Mouse (Mus musculus) neural tube, embryonic 13.5 days (tissue): ENCODE data around the gene Aox2. TPM values are rescaled to one million over a fixed set of nuclear protein-coding genes. Genes with fewer than 3 reads are reported as not detected.

Experiments
- ATAC-seq: fragments of 200-750 bp; cut with Nextera tagmentation; 2 replicates; pipeline ENCODE4 v1.8.0; 2017; ENCODE audit warnings: low read depth, mild to moderate bottlenecking, moderate TSS enrichment, moderate library complexity
- H3K27ac ChIP-seq: fragments of 300-500 bp; sonication (generic); replicated peaks from 2 replicates; pipeline ENCODE4 v1.5.1; 2015; ENCODE audit warnings: moderate library complexity, mild to moderate bottlenecking, inconsistent platforms
- H3K27me3 ChIP-seq: fragments of 300-500 bp; sonication (generic); 2 replicates; pipeline ENCODE4 v1.6.1; 2015; ENCODE audit warnings: mild to moderate bottlenecking, inconsistent platforms
- H3K36me3 ChIP-seq: fragments of 300-500 bp; sonication (generic); 2 replicates; pipeline ENCODE4 v1.6.1; 2015; ENCODE audit warnings: mild to moderate bottlenecking, inconsistent platforms
- H3K4me1 ChIP-seq: fragments of 300-500 bp; sonication (generic); replicated peaks from 2 replicates; pipeline ENCODE4 v1.6.1; 2015; ENCODE audit warnings: inconsistent platforms
- H3K4me2 ChIP-seq: fragments of 300-500 bp; sonication (generic); 2 replicates; pipeline ENCODE4 v1.6.1; 2015; ENCODE audit warnings: inconsistent platforms, mild to moderate bottlenecking, moderate library complexity
- H3K4me3 ChIP-seq: fragments of 300-500 bp; sonication (generic); 2 replicates; pipeline ENCODE4 v1.5.1; 2015; ENCODE audit warnings: mild to moderate bottlenecking, inconsistent platforms
- H3K9ac ChIP-seq: fragments of 300-500 bp; sonication (generic); 2 replicates; pipeline ENCODE4 v1.6.1; 2015; ENCODE audit warnings: moderate library complexity, mild to moderate bottlenecking, inconsistent platforms
- H3K9me3 ChIP-seq: fragments of 300-500 bp; sonication (generic); 2 replicates; pipeline ENCODE4 v1.6.1; 2016; ENCODE audit warnings: inconsistent platforms
- WGBS: fragments of 180-500 bp; shearing (Covaris S2); methylation state at CpG from one replicate; pipeline ENCODE4 v1.1.7; 2015; 5-methylcytosine and 5-hydroxymethylcytosine counted together
- polyA plus RNA-seq: library from polyadenylated mRNA; unstranded; fragments of >200 nt; fragmentation: Nextera tagmentation; extraction: Ambion mirVana; gene quantifications from 2 replicates; pipeline ENCODE4 v1.2.1, GENCODE M21; 2015

Aox2 gene
- polyA plus RNA-seq, 1 experiment from 2014 or later, result 0.03 TPM

- H3K27me3 ChIP-seq, result no peaks in the 10 kb centered on the region
- ATAC-seq, result no peak
- no peaks in the 10 kb centered on the region for H3K36me3 ChIP-seq
- H3K9me3 ChIP-seq, result no peaks in the 10 kb centered on the region
- H3K4me1 ChIP-seq, result no peaks in the 10 kb centered on the region
- no peak overlapping the region for H3K4me3 ChIP-seq
- WGBS, result 70% methylated on average over 13 of the region's 13 CpGs
- no peak overlapping the region for H3K27ac ChIP-seq
- H3K9ac ChIP-seq, result no peak overlapping the region
- no peak overlapping the region for H3K4me2 ChIP-seq
Measured at GRCm38 (mm10) chr1:58291394-58292300, 13.5 kb downstream of the Aox2 start.

GRCm38 (mm10) chr1:58294730-58295129 is 16.6 kb downstream of the Aox2 start:
- Histone ChIP-seq H3K4me3 (no peak overlapping the region), H3K9me3 (no peaks in the 10 kb centered on the region), H3K27ac (no peak overlapping the region), H3K27me3 (no peaks in the 10 kb centered on the region), H3K4me2 (no peak overlapping the region), H3K36me3 (no peaks in the 10 kb centered on the region), H3K9ac (no peak overlapping the region), H3K4me1 (no peaks in the 10 kb centered on the region)
- no peak for ATAC-seq
- WGBS, result 90% methylated on average over 5 of the region's 5 CpGs

GRCm38 (mm10) chr1:58296278-58296677 is 18.2 kb downstream of the Aox2 start:
- Histone ChIP-seq H3K27ac (no peak overlapping the region), H3K9me3 (no peaks in the 10 kb centered on the region), H3K36me3 (no peaks in the 10 kb centered on the region), H3K4me3 (no peak overlapping the region), H3K9ac (no peak overlapping the region), H3K4me1 (no peaks in the 10 kb centered on the region), H3K4me2 (no peak overlapping the region), H3K27me3 (no peaks in the 10 kb centered on the region)
- 4% methylated on average over 7 of the region's 7 CpGs for WGBS
- peak; percentile 85 for ATAC-seq

GRCm38 (mm10) chr1:58296821-58297220 is 18.7 kb downstream of the Aox2 start:
- 47% methylated on average over 4 of the region's 4 CpGs for WGBS
- ATAC-seq, result no peak
- no peak overlapping the region for H3K4me3 ChIP-seq
- H3K4me2 ChIP-seq, result no peak overlapping the region
- no peaks in the 10 kb centered on the region for H3K4me1 ChIP-seq
- H3K27ac ChIP-seq, result no peak overlapping the region
- H3K9me3 ChIP-seq, result no peaks in the 10 kb centered on the region
- H3K36me3 ChIP-seq, result no peaks in the 10 kb centered on the region
- no peak overlapping the region for H3K9ac ChIP-seq
- H3K27me3 ChIP-seq, result no peaks in the 10 kb centered on the region

- Histone ChIP-seq H3K9ac (no peak overlapping the region), H3K27ac (no peak overlapping the region), H3K4me3 (no peak overlapping the region), H3K9me3 (no peaks in the 10 kb centered on the region), H3K36me3 (no peaks in the 10 kb centered on the region), H3K4me1 (no peaks in the 10 kb centered on the region), H3K4me2 (no peak overlapping the region), H3K27me3 (no peaks in the 10 kb centered on the region)
- 77% methylated on average over 6 of the region's 6 CpGs for WGBS
- no peak for ATAC-seq
Measured at GRCm38 (mm10) chr1:58298347-58298746, 20.2 kb downstream of the Aox2 start.

- no peak overlapping the region for H3K4me3 ChIP-seq
- 94% methylated on average over 7 of the region's 7 CpGs for WGBS
- ATAC-seq, result no peak
- no peaks in the 10 kb centered on the region for H3K36me3 ChIP-seq
- no peaks in the 10 kb centered on the region for H3K4me1 ChIP-seq
- no peak overlapping the region for H3K27ac ChIP-seq
- H3K9me3 ChIP-seq, result no peaks in the 10 kb centered on the region
- H3K27me3 ChIP-seq, result no peaks in the 10 kb centered on the region
- H3K9ac ChIP-seq, result no peak overlapping the region
- no peak overlapping the region for H3K4me2 ChIP-seq
Measured at GRCm38 (mm10) chr1:58301073-58301472, 22.9 kb downstream of the Aox2 start.

- H3K4me3 ChIP-seq, result no peak overlapping the region
- WGBS, result 67% methylated on average over 6 of the region's 6 CpGs
- no peaks in the 10 kb centered on the region for H3K4me1 ChIP-seq
- H3K36me3 ChIP-seq, result no peaks in the 10 kb centered on the region
- H3K9ac ChIP-seq, result no peak overlapping the region
- H3K27me3 ChIP-seq, result no peaks in the 10 kb centered on the region
- H3K4me2 ChIP-seq, result no peak overlapping the region
- ATAC-seq, result no peak
- H3K27ac ChIP-seq, result no peak overlapping the region
- H3K9me3 ChIP-seq, result no peaks in the 10 kb centered on the region
Measured at GRCm38 (mm10) chr1:58302015-58302414, 23.9 kb downstream of the Aox2 start.

- Histone ChIP-seq H3K27ac (no peak overlapping the region), H3K4me1 (no peaks in the 10 kb centered on the region), H3K4me3 (no peak overlapping the region), H3K9ac (no peak overlapping the region), H3K9me3 (no peaks in the 10 kb centered on the region), H3K27me3 (no peaks in the 10 kb centered on the region), H3K4me2 (no peak overlapping the region), H3K36me3 (no peaks in the 10 kb centered on the region)
- no peak for ATAC-seq
- 90% methylated on average over 6 of the region's 6 CpGs for WGBS
Measured at GRCm38 (mm10) chr1:58303009-58303408, 24.9 kb downstream of the Aox2 start.

- H3K27ac ChIP-seq, result no peak overlapping the region
- H3K27me3 ChIP-seq, result no peaks in the 10 kb centered on the region
- no peak for ATAC-seq
- H3K9ac ChIP-seq, result no peak overlapping the region
- 86% methylated on average over 4 of the region's 4 CpGs for WGBS
- no peak overlapping the region for H3K4me2 ChIP-seq
- H3K9me3 ChIP-seq, result no peaks in the 10 kb centered on the region
- no peaks in the 10 kb centered on the region for H3K36me3 ChIP-seq
- no peaks in the 10 kb centered on the region for H3K4me1 ChIP-seq
- no peak overlapping the region for H3K4me3 ChIP-seq
Measured at GRCm38 (mm10) chr1:58303726-58304125, 25.6 kb downstream of the Aox2 start.

- WGBS, result 61% methylated on average over 12 of the region's 12 CpGs
- Histone ChIP-seq H3K36me3 (no peaks in the 10 kb centered on the region), H3K9me3 (no peaks in the 10 kb centered on the region), H3K4me3 (no peak overlapping the region), H3K4me1 (no peaks in the 10 kb centered on the region), H3K9ac (no peak overlapping the region), H3K27me3 (no peaks in the 10 kb centered on the region), H3K4me2 (no peak overlapping the region), H3K27ac (no peak overlapping the region)
- no peak for ATAC-seq
Measured at GRCm38 (mm10) chr1:58304296-58304695, 26.2 kb downstream of the Aox2 start.

- H3K27ac ChIP-seq, result no peak overlapping the region
- H3K27me3 ChIP-seq, result no peaks in the 10 kb centered on the region
- H3K36me3 ChIP-seq, result no peaks in the 10 kb centered on the region
- no peak overlapping the region for H3K9ac ChIP-seq
- 89% methylated on average over 8 of the region's 8 CpGs for WGBS
- no peak overlapping the region for H3K4me2 ChIP-seq
- no peak for ATAC-seq
- no peak overlapping the region for H3K4me3 ChIP-seq
- no peaks in the 10 kb centered on the region for H3K4me1 ChIP-seq
- no peaks in the 10 kb centered on the region for H3K9me3 ChIP-seq
Measured at GRCm38 (mm10) chr1:58307181-58307580, 29.1 kb downstream of the Aox2 start.

GRCm38 (mm10) chr1:58308594-58308993 is 30.5 kb downstream of the Aox2 start:
- no peak for ATAC-seq
- H3K9ac ChIP-seq, result no peak overlapping the region
- WGBS, result 92% methylated on average over 8 of the region's 8 CpGs
- no peak overlapping the region for H3K4me3 ChIP-seq
- H3K9me3 ChIP-seq, result no peaks in the 10 kb centered on the region
- H3K27me3 ChIP-seq, result no peaks in the 10 kb centered on the region
- H3K36me3 ChIP-seq, result no peaks in the 10 kb centered on the region
- H3K27ac ChIP-seq, result no peak overlapping the region
- H3K4me1 ChIP-seq, result no peaks in the 10 kb centered on the region
- H3K4me2 ChIP-seq, result no peak overlapping the region

GRCm38 (mm10) chr1:58309853-58310252 is 31.7 kb downstream of the Aox2 start:
- WGBS, result 89% methylated on average over 4 of the region's 4 CpGs
- Histone ChIP-seq H3K27ac (no peak overlapping the region), H3K9me3 (no peaks in the 10 kb centered on the region)

More at GRCm38 (mm10) chr1:58309853-58310252, 31.7 kb downstream of the Aox2 start:
- Histone ChIP-seq H3K4me1 (no peaks in the 10 kb centered on the region), H3K4me2 (no peak overlapping the region), H3K27me3 (no peaks in the 10 kb centered on the region), H3K36me3 (no peaks in the 10 kb centered on the region), H3K4me3 (no peak overlapping the region), H3K9ac (no peak overlapping the region)
- ATAC-seq, result no peak
